Mouse (Mus musculus) bone marrow, adult 2 months (tissue): Measurements from ENCODE around the gene Tmem140.

Source experiments
- CTCF ChIP-seq: fragments of 200-500 bp; IDR thresholded peaks from 2 replicates; pipeline ENCODE4 v1.5.1; 2011; ENCODE audit warnings: low read length, control low read depth; ENCODE audit not compliant: control insufficient read depth, insufficient read depth
- POLR2A ChIP-seq: fragments of 200-500 bp; IDR thresholded peaks from 2 replicates; pipeline ENCODE4 v1.6.1; 2011; ENCODE audit warnings: low read depth, mild to moderate bottlenecking, control low read depth, low read length, borderline replicate concordance; ENCODE audit not compliant: control insufficient read depth

DNA sequence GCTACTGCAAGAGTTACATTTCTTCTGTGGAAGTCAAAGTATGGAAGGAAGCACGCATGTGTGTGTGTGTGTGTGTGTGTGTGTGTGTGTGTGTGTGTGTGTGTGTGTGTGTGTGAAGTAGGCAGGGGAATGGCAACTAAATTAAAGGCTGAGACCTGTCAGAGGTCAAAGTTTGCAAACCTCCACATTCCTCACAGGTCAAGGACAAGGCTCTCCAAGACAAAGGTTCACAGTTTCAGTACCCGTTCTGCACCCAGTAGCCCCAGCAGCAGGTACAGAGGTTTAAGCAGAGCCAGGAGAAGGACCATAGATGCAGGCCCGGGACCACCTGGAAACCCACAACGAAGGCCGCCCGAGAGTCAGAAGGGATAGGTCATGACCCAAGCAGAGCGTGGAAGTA is 56.2 kb downstream of the Tmem140 start:
- TF ChIP-seq CTCF (no peak), POLR2A (no peak)
